Mouse (Mus musculus) megakaryocyte, embryonic 14.5 days (primary cell): ENCODE data around the gene Wdr72.

Experiments used
- FLI1 ChIP-seq: IDR thresholded peaks from 2 replicates; pipeline ENCODE4 v1.6.1; 2012; ENCODE audit warnings: low read length, inconsistent platforms, mixed read lengths
- GATA1 ChIP-seq: IDR thresholded peaks from 3 replicates; pipeline ENCODE4 v1.6.1; 2012; ENCODE audit warnings: mixed read lengths, low read length, inconsistent platforms, borderline replicate concordance

GRCm38 (mm10) chr9:74078458-74078857 is 31.7 kb upstream of the Wdr72 start:
- TF ChIP-seq GATA1 (no peak), FLI1 (no peak)
